Mouse (Mus musculus) cerebral cortex, adult 2 months (tissue): ENCODE measurements around the gene Lrg1.

Experiments used
- WGBS: fragments of 180-500 bp; shearing (Covaris S2); methylation state at CpG from one replicate; pipeline ENCODE4 v1.1.7; 2018; 5-methylcytosine and 5-hydroxymethylcytosine counted together

The Lrg1 gene

GRCm38 (mm10) chr17:56136558-56136957, 14.8 kb upstream of the Lrg1 start:
- WGBS: 85% methylated on average over 7 of the region's 7 CpGs

- WGBS: 3% methylated on average over 27 of the region's 27 CpGs
Observed at GRCm38 (mm10) chr17:56134463-56134971, 12.7 kb upstream of the Lrg1 start.

GRCm38 (mm10) chr17:56133457-56134363, 11.9 kb upstream of the Lrg1 start:
- WGBS: 27% methylated on average over 21 of the region's 21 CpGs

- WGBS: 7% methylated on average over 14 of the region's 14 CpGs
Observed at GRCm38 (mm10) chr17:56132661-56133060, 10.9 kb upstream of the Lrg1 start.

- WGBS: 41% methylated on average over 7 of the region's 7 CpGs
Observed at GRCm38 (mm10) chr17:56131814-56132213, 10.0 kb upstream of the Lrg1 start.

- 88% methylated on average over 10 of the region's 10 CpGs for WGBS
Observed at GRCm38 (mm10) chr17:56131136-56131535, 9.3 kb upstream of the Lrg1 start.

GRCm38 (mm10) chr17:56128246-56128645, 6.4 kb upstream of the Lrg1 start:
- WGBS: 59% methylated on average over 15 of the region's 15 CpGs

- 77% methylated on average over 11 of the region's 11 CpGs for WGBS
Observed at GRCm38 (mm10) chr17:56126175-56126574, 4.4 kb upstream of the Lrg1 start.

GRCm38 (mm10) chr17:56125276-56125630, 3.5 kb upstream of the Lrg1 start:
- WGBS: 93% methylated on average over 4 of the region's 4 CpGs

GRCm38 (mm10) chr17:56124377-56125275, 2.8 kb upstream of the Lrg1 start:
- 40% methylated on average over 59 of the region's 59 CpGs for WGBS

- 63% methylated on average over 59 of the region's 59 CpGs for WGBS
Observed at GRCm38 (mm10) chr17:56123681-56124340, 2.0 kb upstream of the Lrg1 start.

GRCm38 (mm10) chr17:56123161-56123560, 1.4 kb upstream of the Lrg1 start:
- WGBS: 91% methylated on average over 12 of the region's 12 CpGs

- 7% methylated on average over 66 of the region's 66 CpGs for WGBS
Observed at GRCm38 (mm10) chr17:56119981-56120880, 1.6 kb downstream of the Lrg1 start.

- WGBS: 53% methylated on average over 12 of the region's 12 CpGs
Observed at GRCm38 (mm10) chr17:56119431-56119830, 2.4 kb downstream of the Lrg1 start.

GRCm38 (mm10) chr17:56117251-56117710, 4.5 kb downstream of the Lrg1 start, which contains the start of gene Plin5:
Gene Plin5, minus strand, starts transcription at chr17:56117596.
- under 1% methylated on average over 27 of the region's 27 CpGs for WGBS

- 76% methylated on average over 10 of the region's 10 CpGs for WGBS
Observed at GRCm38 (mm10) chr17:56116193-56116592, 5.6 kb downstream of the Lrg1 start.

- WGBS: 84% methylated on average over 3 of the region's 3 CpGs
Observed at GRCm38 (mm10) chr17:56112743-56113142, 9.1 kb downstream of the Lrg1 start.

GRCm38 (mm10) chr17:56111864-56112263, 9.9 kb downstream of the Lrg1 start:
- 50% methylated on average over 5 of the region's 5 CpGs for WGBS

GRCm38 (mm10) chr17:56111021-56111420, 10.8 kb downstream of the Lrg1 start:
- 64% methylated on average over 1 of the region's 1 CpGs for WGBS

- 50% methylated on average over 4 of the region's 4 CpGs for WGBS
Observed at GRCm38 (mm10) chr17:56110571-56110970, 11.2 kb downstream of the Lrg1 start.
